Mouse (Mus musculus) small intestine, adult 2 months (tissue): ENCODE results near the gene Uba5.

Source experiments
- CTCF ChIP-seq: fragments of 200-500 bp; IDR thresholded peaks from 2 replicates; pipeline ENCODE4 v1.5.1; 2012; ENCODE audit warnings: low read depth, mild to moderate bottlenecking, control low read depth, inconsistent platforms, low read length, moderate library complexity, mixed read lengths; ENCODE audit not compliant: insufficient replicate concordance, insufficient read length; ENCODE audit errors: extremely low read depth
- POLR2A ChIP-seq: fragments of 200-500 bp; IDR thresholded peaks from 2 replicates; pipeline ENCODE4 v1.6.1; 2012; ENCODE audit warnings: low read depth, mild to moderate bottlenecking, control low read depth, inconsistent platforms, low read length, moderate library complexity

DNA sequence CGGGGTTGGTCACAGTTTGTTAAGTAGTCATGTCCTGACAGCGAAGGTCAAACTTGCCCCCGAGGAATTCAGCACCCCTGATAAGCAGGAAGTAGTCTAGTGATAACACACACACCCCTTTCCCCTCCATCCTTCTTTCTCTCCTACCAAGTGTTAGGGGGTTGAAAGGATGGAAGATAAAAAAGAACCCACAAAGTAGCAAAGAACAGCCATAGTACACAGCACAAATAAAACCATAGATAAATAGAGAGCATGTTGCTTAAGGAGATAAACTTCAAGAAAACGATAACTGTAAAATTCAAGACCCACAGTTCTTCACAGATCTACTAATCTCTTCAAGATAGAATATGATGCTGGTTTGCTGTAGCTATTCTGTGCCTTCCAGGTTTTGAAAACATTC is 7.3 kb upstream of the Uba5 start:
- TF ChIP-seq POLR2A (no peak), CTCF (no peak)
